Mouse (Mus musculus) embryo, embryonic 10.5 days (tissue): ENCODE results near the gene Glis3.

Experiments used
- DNase-seq: peaks from one replicate; pipeline ENCODE4 v3.0.0-alpha.2; 2015; ENCODE audit warnings: low spot score

Gene Glis3

DNA sequence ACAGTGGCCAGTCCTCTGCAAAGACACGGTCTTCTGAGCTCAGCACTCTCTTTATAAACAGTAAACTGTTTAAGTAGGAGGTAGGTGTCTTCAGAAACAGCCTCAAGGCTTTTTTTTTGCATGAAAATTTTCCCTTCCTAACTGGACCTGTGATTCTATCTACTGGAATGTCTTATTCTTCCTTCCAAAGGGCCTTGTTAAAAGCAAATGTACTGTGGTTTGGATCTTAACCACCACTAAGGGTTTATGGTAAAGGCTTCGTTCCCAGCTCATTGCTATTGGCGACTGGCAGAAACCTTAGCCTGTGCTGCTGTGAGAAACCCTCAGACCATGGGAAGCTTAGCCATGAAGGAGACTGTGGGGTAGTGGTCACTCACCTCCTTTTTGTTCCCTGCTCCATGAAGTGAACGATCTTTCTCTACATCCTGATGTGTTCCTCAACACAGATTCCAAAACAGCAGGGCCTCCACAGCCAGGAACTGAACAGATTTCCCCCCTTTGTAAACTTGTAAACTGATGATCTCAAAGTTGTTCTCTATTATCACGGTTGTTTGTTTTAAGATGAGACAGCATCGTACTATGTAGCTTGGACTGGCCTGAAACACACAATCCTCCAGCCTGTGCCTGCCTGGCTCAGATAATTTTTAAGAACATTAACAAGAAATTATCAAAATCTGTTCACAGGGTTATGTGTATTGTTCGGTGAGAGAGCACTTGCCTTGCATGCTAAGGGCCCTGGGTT lies 88.0 kb downstream of the Glis3 start:
- DNase-seq = no peak

DNA sequence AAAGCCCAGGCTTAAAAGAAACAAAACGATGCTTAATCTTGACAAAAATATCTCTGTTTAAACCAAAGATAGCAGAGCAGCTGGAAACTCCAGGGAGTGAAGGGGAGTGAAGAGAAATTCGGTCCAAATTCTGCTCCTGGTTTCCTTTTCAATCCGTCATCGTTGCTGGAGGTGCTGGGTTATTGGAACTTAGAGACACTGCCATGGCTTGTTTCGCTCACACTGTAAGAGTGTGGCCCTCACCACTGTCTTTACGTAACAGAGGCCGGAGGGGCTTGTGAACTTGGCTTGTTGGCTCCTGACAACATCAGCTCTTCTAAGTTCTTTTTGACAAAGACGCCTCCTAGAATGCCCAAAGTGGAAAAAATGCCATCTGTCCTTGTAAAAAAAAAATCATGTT lies 99.4 kb downstream of the Glis3 start:
- no peak for DNase-seq

GRCm38 (mm10) chr19:28579724-28580375 lies 100.0 kb downstream of the Glis3 start:
- DNase-seq = peak; percentile 63

- DNase-seq = no peak
Measured at GRCm38 (mm10) chr19:28577023-28577422, 102.9 kb downstream of the Glis3 start.

DNA sequence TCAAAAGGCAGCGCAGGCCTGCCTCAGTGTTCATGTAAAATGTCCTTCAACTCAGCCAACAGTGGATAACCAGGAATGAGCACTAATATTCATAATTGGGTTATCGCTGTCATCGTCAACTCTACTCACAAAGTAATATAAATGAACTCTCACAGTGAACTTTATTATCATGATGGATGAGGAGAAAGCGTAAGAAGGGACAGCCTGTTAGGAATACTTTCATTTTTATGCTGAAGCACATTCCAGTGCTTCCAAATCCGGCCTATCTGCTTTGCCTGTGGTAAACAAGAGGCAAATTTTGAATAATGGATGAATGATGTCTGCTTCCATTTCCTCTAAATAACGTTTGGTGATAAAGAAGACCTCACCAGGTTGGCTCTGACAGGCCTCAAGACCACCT lies 103.3 kb downstream of the Glis3 start:
- DNase-seq = no peak

GRCm38 (mm10) chr19:28573641-28574040 lies 106.2 kb downstream of the Glis3 start:
- no peak for DNase-seq

DNA sequence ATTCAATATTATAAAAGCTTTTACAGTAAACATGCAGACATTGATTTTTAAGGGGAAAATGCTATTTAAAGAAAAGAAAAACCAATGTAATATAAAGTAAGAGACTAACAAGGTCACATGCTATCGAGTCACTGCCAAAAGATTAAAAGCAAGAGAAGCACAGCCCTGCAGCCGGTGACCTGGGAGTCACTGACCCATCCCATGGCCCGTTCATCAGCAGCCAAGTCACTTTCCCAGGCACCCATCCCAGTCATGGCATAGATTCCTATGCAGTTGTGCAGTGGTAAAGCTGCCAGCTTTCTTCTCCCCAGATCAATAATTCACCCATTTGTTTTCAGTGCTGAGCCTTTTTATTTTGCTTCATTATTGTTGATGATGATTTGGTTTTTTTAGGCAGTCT lies 110.0 kb downstream of the Glis3 start:
- DNase-seq = no peak

DNA sequence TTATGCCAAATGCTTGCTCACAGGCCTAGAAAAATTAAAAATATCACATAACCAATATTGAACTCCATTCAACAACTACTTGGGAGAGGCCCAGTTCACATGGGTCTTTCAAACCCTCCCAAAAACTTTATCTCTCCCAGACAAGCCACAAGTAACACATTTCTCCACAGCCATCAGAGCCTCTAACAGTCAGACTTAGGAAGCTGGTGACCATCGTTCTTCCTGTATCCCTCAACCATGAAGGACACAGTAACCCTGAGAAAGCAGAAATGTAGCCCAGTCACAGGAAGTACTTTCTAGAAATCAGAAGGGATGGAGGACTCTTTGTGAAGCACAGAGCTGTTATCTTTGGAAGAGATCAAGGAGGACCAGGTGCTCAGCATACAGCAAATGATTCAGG lies 112.8 kb downstream of the Glis3 start:
- no peak for DNase-seq

GRCm38 (mm10) chr19:28566554-28566953 lies 113.3 kb downstream of the Glis3 start:
- DNase-seq = no peak

- DNase-seq = no peak
Measured at GRCm38 (mm10) chr19:28561697-28562002, 118.2 kb downstream of the Glis3 start.

DNA sequence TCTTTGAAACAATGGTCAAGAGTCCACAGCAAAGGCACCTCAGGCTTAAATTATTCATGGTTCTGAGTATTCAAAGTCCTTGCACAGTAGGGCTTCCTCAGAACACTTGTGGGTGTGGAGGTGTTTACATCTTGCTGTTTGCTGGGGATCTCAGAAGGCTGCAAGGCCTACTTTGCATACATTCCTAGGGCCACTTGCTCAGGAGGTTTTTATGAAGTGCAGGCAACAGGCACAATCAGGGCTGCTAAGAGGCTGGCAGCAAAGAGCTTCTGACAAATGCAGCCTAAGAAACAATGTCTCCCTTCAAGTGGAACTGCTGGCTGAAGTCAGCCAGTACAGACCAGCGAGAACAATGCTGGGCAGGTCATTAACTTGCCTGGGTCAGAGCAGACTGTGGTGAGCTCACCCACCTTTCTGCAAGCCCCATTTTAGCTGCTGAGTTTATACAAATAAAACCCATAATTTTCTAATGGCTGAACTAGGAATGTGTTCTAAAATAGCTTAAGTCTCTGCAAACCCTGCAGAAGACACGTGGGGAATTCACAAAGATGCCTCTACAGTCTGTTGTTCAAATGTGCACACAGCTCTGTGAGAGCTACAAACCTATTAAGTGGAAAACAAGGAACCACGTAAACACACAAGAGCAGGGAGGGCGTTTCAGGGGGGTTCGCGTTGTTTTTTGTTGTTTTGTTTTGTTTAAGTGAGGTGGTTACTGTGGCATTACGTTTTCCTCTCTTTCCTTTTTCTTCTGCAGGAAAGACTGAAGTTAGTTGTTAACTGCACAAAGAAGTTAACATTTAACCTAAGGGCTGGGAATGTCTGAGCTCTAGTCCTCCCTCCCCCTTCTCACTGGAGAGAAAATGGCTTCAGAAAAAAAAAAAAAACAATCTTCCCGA lies 118.8 kb downstream of the Glis3 start:
- peak; percentile 71 for DNase-seq

- DNase-seq = no peak
Measured at GRCm38 (mm10) chr19:28559836-28560235, 120.0 kb downstream of the Glis3 start.

DNA sequence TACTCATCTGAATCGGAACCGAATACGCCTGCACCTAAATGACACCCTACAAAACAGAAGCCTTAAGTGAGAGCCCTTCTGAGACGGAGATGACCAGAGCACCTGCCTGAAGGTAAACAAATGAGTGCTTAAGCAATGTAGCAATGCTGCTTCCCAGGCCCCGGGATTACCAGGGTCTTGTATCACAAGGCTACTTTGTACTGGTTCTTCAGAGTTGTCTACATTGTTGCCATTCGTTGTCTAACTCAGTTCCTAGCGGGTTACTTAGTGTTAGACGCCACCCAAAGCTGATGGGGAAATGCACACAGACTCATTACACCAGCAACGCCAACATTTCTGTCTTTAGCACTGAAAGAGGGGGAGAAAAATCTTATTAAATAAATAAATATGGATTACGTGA lies 120.5 kb downstream of the Glis3 start:
- no peak for DNase-seq

DNA sequence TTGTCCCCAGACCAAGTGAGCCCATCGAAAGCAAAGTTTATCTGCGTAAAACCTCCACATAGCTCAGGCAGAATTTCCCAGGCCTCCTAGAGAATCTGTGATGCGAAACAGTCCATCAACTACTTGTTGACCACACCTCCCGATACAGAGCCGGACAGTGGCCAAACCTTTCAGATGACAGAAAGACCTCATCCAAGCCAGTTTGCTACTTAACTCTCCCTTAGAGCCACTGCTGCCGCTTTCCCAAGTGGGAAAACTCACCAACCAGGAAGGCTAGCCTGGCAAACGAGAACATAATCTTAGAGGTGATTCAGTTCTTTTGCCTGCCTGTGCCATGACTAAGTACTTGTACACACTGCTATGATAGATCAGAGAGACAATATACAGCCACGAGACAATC lies 121.2 kb downstream of the Glis3 start:
- no peak for DNase-seq

- DNase-seq = no peak
Measured at GRCm38 (mm10) chr19:28557559-28558328, 122.1 kb downstream of the Glis3 start.

GRCm38 (mm10) chr19:28555181-28555929 lies 124.5 kb downstream of the Glis3 start:
- DNase-seq = no peak

- DNase-seq = no peak
Measured at GRCm38 (mm10) chr19:28550611-28551010, 129.3 kb downstream of the Glis3 start.

DNA sequence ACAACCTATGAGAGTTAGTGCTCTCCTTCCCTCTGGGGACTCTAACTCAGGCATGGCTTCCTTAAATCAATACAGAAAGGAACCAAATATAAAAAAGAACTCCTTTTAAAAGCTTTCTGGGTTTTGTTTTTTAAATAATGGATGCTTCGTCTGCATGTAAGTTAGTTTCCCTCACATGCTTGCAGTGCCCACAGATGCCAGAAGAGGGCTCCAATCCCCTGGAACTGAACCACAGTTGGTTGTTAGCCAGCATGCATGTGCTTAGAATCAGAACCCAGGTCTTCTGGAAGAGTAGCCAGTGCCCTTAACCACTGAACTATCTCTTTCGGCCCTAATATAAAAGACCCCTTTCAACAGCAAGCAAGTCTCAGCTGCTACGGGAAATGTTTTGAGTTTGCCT lies 132.9 kb downstream of the Glis3 start:
- peak; percentile 27 for DNase-seq

GRCm38 (mm10) chr19:28545493-28545892 lies 134.4 kb downstream of the Glis3 start:
- no peak for DNase-seq

- DNase-seq = no peak
Measured at GRCm38 (mm10) chr19:28538813-28539212, 141.1 kb downstream of the Glis3 start.

GRCm38 (mm10) chr19:28534964-28535363 lies 144.9 kb downstream of the Glis3 start:
- DNase-seq = no peak
